Mouse (Mus musculus): Measurements from ENCODE around the gene Map1s. TPM values are rescaled to one million over a fixed set of nuclear protein-coding genes. Genes with fewer than 3 reads are reported as not detected.
A peak's percentile ranks its signal among the peaks of the same experiment; 100 is the strongest.

Map1s gene
- polyA plus RNA-seq, 1 experiment from 2014 or later: 69.2 TPM

- Histone ChIP-seq H3K27me3 (replicated peaks) (no peaks in the 10 kb centered on the region), H3K4me2 (no peak overlapping the region), H3K4me1 (no peaks in the 10 kb centered on the region), H3K36me3 (replicated peaks) (0 out of 2 replicates have a peak, but pooled peaks cover 2% of the 10 kb centered on the region), H3K9me3 (no peaks in the 10 kb centered on the region), H3K9ac (no peak overlapping the region), H3K27ac (no peak overlapping the region), H3K4me3 (no peak overlapping the region)
- 85% methylated on average over 4 of the region's 4 CpGs for WGBS
- no peak for ATAC-seq (replicated peaks)
Measured at GRCm38 (mm10) chr8:70933036-70933435, 27.3 kb downstream of the Map1s start.

- H3K27me3 ChIP-seq (replicated peaks): no peaks in the 10 kb centered on the region
- ATAC-seq (replicated peaks): 0 out of 2 replicates have a peak, but pooled peaks have one; percentile 31
- no peaks in the 10 kb centered on the region for H3K9me3 ChIP-seq
- no peak overlapping the region for H3K27ac ChIP-seq
- 0 out of 2 replicates have a peak, but pooled peaks cover 2% of the 10 kb centered on the region for H3K36me3 ChIP-seq (replicated peaks)
- no peak overlapping the region for H3K4me3 ChIP-seq
- 76% methylated on average over 7 of the region's 7 CpGs for WGBS
- no peaks in the 10 kb centered on the region for H3K4me1 ChIP-seq
- H3K4me2 ChIP-seq: no peak overlapping the region
- H3K9ac ChIP-seq: no peak overlapping the region
Measured at GRCm38 (mm10) chr8:70934786-70935185, 29.1 kb downstream of the Map1s start.

- no peak for ATAC-seq (replicated peaks)
- H3K36me3 ChIP-seq (replicated peaks): no peaks in the 10 kb centered on the region
- H3K9ac ChIP-seq: no peak overlapping the region
- no peaks in the 10 kb centered on the region for H3K9me3 ChIP-seq
- no peak overlapping the region for H3K27ac ChIP-seq
- WGBS: 84% methylated on average over 6 of the region's 6 CpGs
- no peak overlapping the region for H3K4me2 ChIP-seq
- H3K27me3 ChIP-seq (replicated peaks): no peaks in the 10 kb centered on the region
- no peaks in the 10 kb centered on the region for H3K4me1 ChIP-seq
- no peak overlapping the region for H3K4me3 ChIP-seq
Measured at GRCm38 (mm10) chr8:70937200-70937599, 31.5 kb downstream of the Map1s start.

- H3K27me3 ChIP-seq (replicated peaks): no peaks in the 10 kb centered on the region
- no peaks in the 10 kb centered on the region for H3K36me3 ChIP-seq (replicated peaks)
- H3K4me3 ChIP-seq: no peak overlapping the region
- no peak for ATAC-seq (replicated peaks)
- no peak overlapping the region for H3K27ac ChIP-seq
- no peaks in the 10 kb centered on the region for H3K9me3 ChIP-seq
- no peaks in the 10 kb centered on the region for H3K4me1 ChIP-seq
- H3K4me2 ChIP-seq: no peak overlapping the region
- no peak overlapping the region for H3K9ac ChIP-seq
- 77% methylated on average over 2 of the region's 2 CpGs for WGBS
Measured at GRCm38 (mm10) chr8:70941478-70941877, 35.7 kb downstream of the Map1s start.

GRCm38 (mm10) chr8:70943187-70943586 lies 37.5 kb downstream of the Map1s start:
- 37% methylated on average over 1 of the region's 1 CpGs for WGBS
- no peak for ATAC-seq (replicated peaks)
- H3K9ac ChIP-seq: no peak overlapping the region
- H3K36me3 ChIP-seq (replicated peaks): no peaks in the 10 kb centered on the region
- H3K4me3 ChIP-seq: no peak overlapping the region
- H3K4me1 ChIP-seq: no peaks in the 10 kb centered on the region
- no peak overlapping the region for H3K27ac ChIP-seq
- H3K4me2 ChIP-seq: no peak overlapping the region
- no peaks in the 10 kb centered on the region for H3K9me3 ChIP-seq
- no peaks in the 10 kb centered on the region for H3K27me3 ChIP-seq (replicated peaks)

- Histone ChIP-seq H3K4me1 (no peaks in the 10 kb centered on the region), H3K4me2 (no peak overlapping the region), H3K4me3 (no peak overlapping the region), H3K27me3 (replicated peaks) (no peaks in the 10 kb centered on the region), H3K9me3 (no peaks in the 10 kb centered on the region), H3K27ac (no peak overlapping the region), H3K9ac (no peak overlapping the region), H3K36me3 (replicated peaks) (no peaks in the 10 kb centered on the region)
- ATAC-seq (replicated peaks): no peak
- WGBS: 73% methylated on average over 1 of the region's 1 CpGs
Measured at GRCm38 (mm10) chr8:70949847-70950246, 44.1 kb downstream of the Map1s start.

GRCm38 (mm10) chr8:70960703-70961472 lies 55.2 kb downstream of the Map1s start:
- Histone ChIP-seq H3K36me3 (replicated peaks) (no peaks in the 10 kb centered on the region), H3K4me3 (no peak overlapping the region), H3K4me1 (no peaks in the 10 kb centered on the region), H3K9ac (no peak overlapping the region), H3K27ac (no peak overlapping the region), H3K9me3 (no peaks in the 10 kb centered on the region), H3K27me3 (replicated peaks) (no peaks in the 10 kb centered on the region), H3K4me2 (no peak overlapping the region)
- WGBS: 85% methylated on average over 14 of the region's 14 CpGs
- ATAC-seq (replicated peaks): no peak

- Histone ChIP-seq H3K36me3 (replicated peaks) (no peaks in the 10 kb centered on the region), H3K4me3 (no peak overlapping the region), H3K9me3 (no peaks in the 10 kb centered on the region), H3K4me1 (no peaks in the 10 kb centered on the region), H3K27me3 (replicated peaks) (no peaks in the 10 kb centered on the region), H3K9ac (no peak overlapping the region), H3K4me2 (no peak overlapping the region), H3K27ac (no peak overlapping the region)
- 10% methylated on average over 3 of the region's 3 CpGs for WGBS
- ATAC-seq (replicated peaks): no peak
Measured at GRCm38 (mm10) chr8:70964159-70964558, 58.4 kb downstream of the Map1s start.

- Histone ChIP-seq H3K27ac (no peak overlapping the region), H3K4me1 (no peaks in the 10 kb centered on the region), H3K4me3 (no peak overlapping the region), H3K4me2 (no peak overlapping the region), H3K36me3 (replicated peaks) (no peaks in the 10 kb centered on the region), H3K9ac (no peak overlapping the region), H3K9me3 (no peaks in the 10 kb centered on the region), H3K27me3 (replicated peaks) (no peaks in the 10 kb centered on the region)
- ATAC-seq (replicated peaks): no peak
Measured at GRCm38 (mm10) chr8:70964861-70965260, 59.1 kb downstream of the Map1s start.

MicroRNAs encoded within 50 kb of the gene (microRNA counts, 519-probe panel; counts per million panel counts)
- microRNA mmu-miR-1969: not detected

Small RNAs within 50 kb of the gene (microRNA-seq; reads per million reads assigned to microRNA genes)
- gene Mir1969 (14.0 reads per million, percentile 32 among the genes with 10 or more reads in this experiment), gene Mir7067 (0.92 reads per million)

Other genes with a start within 250 kb of the Map1s start
- gene Pgpep1, start 245.5 kb upstream of the Map1s start, polyA plus RNA-seq (2015; fragmentation: Nextera tagmentation; extraction: Ambion mirVana): 70.1 and 74.5 TPM in 2 replicates
- gene Lsm4, start 232.7 kb upstream of the Map1s start, polyA plus RNA-seq (2015; fragmentation: Nextera tagmentation; extraction: Ambion mirVana): 175 and 193 TPM in 2 replicates
- 83.0 and 94.4 TPM in 2 replicates for gene Jund, start 207.0 kb upstream of the Map1s start, polyA plus RNA-seq (2015; fragmentation: Nextera tagmentation; extraction: Ambion mirVana)
- 0.05 and 0.14 TPM in 2 replicates for gene Iqcn, start 202.5 kb upstream of the Map1s start, polyA plus RNA-seq (2015; fragmentation: Nextera tagmentation; extraction: Ambion mirVana)
- not detected in 2 replicates for gene Gm3336, start 187.4 kb upstream of the Map1s start, polyA plus RNA-seq (2015; fragmentation: Nextera tagmentation; extraction: Ambion mirVana)
- gene Pde4c, start 182.2 kb upstream of the Map1s start, polyA plus RNA-seq (2015; fragmentation: Nextera tagmentation; extraction: Ambion mirVana): 0.15 and 0.46 TPM in 2 replicates
- gene Rab3a, start 151.3 kb upstream of the Map1s start, polyA plus RNA-seq (2015; fragmentation: Nextera tagmentation; extraction: Ambion mirVana): 473 and 487 TPM in 2 replicates
- 36.6 and 38.4 TPM in 2 replicates for gene Mpv17l2, start 145.0 kb upstream of the Map1s start, polyA plus RNA-seq (2015; fragmentation: Nextera tagmentation; extraction: Ambion mirVana)
- gene Pik3r2, start 129.2 kb upstream of the Map1s start, polyA plus RNA-seq (2015; fragmentation: Nextera tagmentation; extraction: Ambion mirVana): 113 TPM in 2 replicates
- gene Mast3, start 100.9 kb upstream of the Map1s start, polyA plus RNA-seq (2015; fragmentation: Nextera tagmentation; extraction: Ambion mirVana): 26.4 and 26.9 TPM in 2 replicates
- gene Il12rb1, start 97.5 kb upstream of the Map1s start, polyA plus RNA-seq (2015; fragmentation: Nextera tagmentation; extraction: Ambion mirVana): 0.10 and 0.36 TPM in 2 replicates
- gene Arrdc2, start 66.2 kb upstream of the Map1s start, polyA plus RNA-seq (2015; fragmentation: Nextera tagmentation; extraction: Ambion mirVana): 8.1 and 8.6 TPM in 2 replicates
- 19.0 and 20.6 TPM in 2 replicates for gene Kcnn1, start 42.7 kb upstream of the Map1s start, polyA plus RNA-seq (2015; fragmentation: Nextera tagmentation; extraction: Ambion mirVana)
- 173 and 180 TPM in 2 replicates for gene Ccdc124, start 32.0 kb upstream of the Map1s start, polyA plus RNA-seq (2015; fragmentation: Nextera tagmentation; extraction: Ambion mirVana)
- 1.9 and 2.0 TPM in 2 replicates for gene Slc5a5, start 13.2 kb upstream of the Map1s start, polyA plus RNA-seq (2015; fragmentation: Nextera tagmentation; extraction: Ambion mirVana)
- gene Rpl18a, start 8.5 kb upstream of the Map1s start, polyA plus RNA-seq (2015; fragmentation: Nextera tagmentation; extraction: Ambion mirVana): 2,076 and 2,093 TPM in 2 replicates